Mouse (Mus musculus) kidney, embryonic 14.5 days (tissue): Measurements from ENCODE around the gene Obscn. TPM values are rescaled to one million over a fixed set of nuclear protein-coding genes. Genes with fewer than 3 reads are reported as not detected.

Source experiments
- ATAC-seq: fragments of 200-750 bp; cut with Nextera tagmentation; 2 replicates; pipeline ENCODE4 v1.8.0; 2017; ENCODE audit warnings: moderate number of reproducible peaks, mild to moderate bottlenecking, moderate TSS enrichment, moderate library complexity; ENCODE audit not compliant: low FRiP score, low TSS enrichment
- H3K27ac ChIP-seq: fragments of 300-500 bp; sonication (generic); 2 replicates; pipeline ENCODE4 v1.5.1; 2014; ENCODE audit warnings: low read depth, mild to moderate bottlenecking, low read length, moderate library complexity, mixed read lengths
- H3K27me3 ChIP-seq: fragments of 300-500 bp; sonication (generic); 2 replicates; pipeline ENCODE4 v1.6.1; 2014; ENCODE audit warnings: mild to moderate bottlenecking, low read length; ENCODE audit not compliant: control insufficient read depth, insufficient read depth
- H3K36me3 ChIP-seq: fragments of 300-500 bp; sonication (generic); 2 replicates; pipeline ENCODE4 v1.6.1; 2014; ENCODE audit warnings: low read length, mixed read lengths; ENCODE audit not compliant: control insufficient read depth, insufficient read depth
- H3K4me1 ChIP-seq: fragments of 300-500 bp; sonication (generic); 2 replicates; pipeline ENCODE4 v1.6.1; 2014; ENCODE audit warnings: low read length, mixed read lengths; ENCODE audit not compliant: control insufficient read depth, insufficient read depth
- H3K4me2 ChIP-seq: fragments of 300-500 bp; sonication (generic); replicated peaks from 2 replicates; pipeline ENCODE4 v1.6.1; 2014; ENCODE audit warnings: low read depth, mild to moderate bottlenecking, low read length
- H3K4me3 ChIP-seq: fragments of 300-500 bp; sonication (generic); 2 replicates; pipeline ENCODE4 v1.5.1; 2014; ENCODE audit warnings: mild to moderate bottlenecking, low read length
- H3K9ac ChIP-seq: fragments of 300-500 bp; sonication (generic); 2 replicates; pipeline ENCODE4 v1.6.1; 2014; ENCODE audit warnings: low read depth, mild to moderate bottlenecking, low read length, moderate library complexity
- H3K9me3 ChIP-seq: fragments of 300-500 bp; sonication (generic); 2 replicates; pipeline ENCODE4 v1.6.1; 2016; ENCODE audit warnings: low read length; ENCODE audit not compliant: control insufficient read depth
- WGBS: fragments of 180-500 bp; shearing (Covaris S2); extraction: QIAGEN DNeasy Blood & Tissue Kit; methylation state at CpG from one replicate; pipeline ENCODE4 v1.1.7; 2014; 5-methylcytosine and 5-hydroxymethylcytosine counted together
- microRNA-seq: library from miRNA; unstranded; fragments of <30 nt; microRNA quantifications from one replicate; pipeline ENCODE4, GENCODE M21; 2016
- polyA plus RNA-seq: library from polyadenylated mRNA; unstranded; fragments of >200 nt; fragmentation: Nextera tagmentation; extraction: Ambion mirVana; gene quantifications from 2 replicates; pipeline ENCODE4 v1.2.1, GENCODE M21; 2014

Obscn gene
- polyA plus RNA-seq, 1 experiment from 2014 or later, result 0.51 TPM

- 0 out of 2 replicates have a peak, but pooled peaks have one; percentile 28 for ATAC-seq
Measured at GRCm38 (mm10) chr11:58949480-58950431, 186.4 kb downstream of the Obscn start.

GRCm38 (mm10) chr11:58948542-58949479 lies 187.4 kb downstream of the Obscn start, which contains the start of gene Hist3h2ba:
Gene Hist3h2ba (plus strand): TSS chr11:58948920.
- H3K36me3 ChIP-seq, result no peaks in the 10 kb centered on the region
- peak; percentile 92 for ATAC-seq
- no peaks in the 10 kb centered on the region for H3K9me3 ChIP-seq
- 0 out of 2 replicates have a peak, but pooled peaks cover 8% of the 10 kb centered on the region for H3K4me1 ChIP-seq
- 0 out of 2 replicates have a peak, but pooled peaks cover 3% of the 10 kb centered on the region for H3K27me3 ChIP-seq
- peak within 1 kb of the TSS; percentile 94 for H3K27ac ChIP-seq
- WGBS, result under 1% methylated on average over 48 of the region's 48 CpGs
- peak within 1 kb of the TSS; percentile 44 for H3K4me3 ChIP-seq
- H3K9ac ChIP-seq, result peak within 1 kb of the TSS; percentile 63
- peak within 1 kb of the TSS; percentile 65 for H3K4me2 ChIP-seq

More at GRCm38 (mm10) chr11:58949480-58950431, 186.4 kb downstream of the Obscn start:
- H3K36me3 ChIP-seq, result no peaks in the 10 kb centered on the region
- H3K9me3 ChIP-seq, result no peaks in the 10 kb centered on the region
- peak overlapping the region; percentile 63 for H3K9ac ChIP-seq
- H3K4me1 ChIP-seq, result 0 out of 2 replicates have a peak, but pooled peaks cover 5% of the 10 kb centered on the region
- 0 out of 2 replicates have a peak, but pooled peaks cover 3% of the 10 kb centered on the region for H3K27me3 ChIP-seq
- H3K4me2 ChIP-seq, result peak overlapping the region; percentile 65
- 6% methylated on average over 20 of the region's 20 CpGs for WGBS
- peak overlapping the region; percentile 92 for H3K27ac ChIP-seq
- peak overlapping the region; percentile 44 for H3K4me3 ChIP-seq

- Histone ChIP-seq H3K9ac (peak overlapping the region; percentile 56; the same call in 1 of the 2 replicates), H3K36me3 (no peaks in the 10 kb centered on the region), H3K27me3 (0 out of 2 replicates have a peak, but pooled peaks cover 3% of the 10 kb centered on the region), H3K4me3 (peak overlapping the region; percentile 44), H3K9me3 (no peaks in the 10 kb centered on the region), H3K4me1 (0 out of 2 replicates have a peak, but pooled peaks cover 12% of the 10 kb centered on the region), H3K4me2 (peak overlapping the region; percentile 65), H3K27ac (peak overlapping the region; percentile 94)
- ATAC-seq, result no peak
- WGBS, result 18% methylated on average over 23 of the region's 23 CpGs
Measured at GRCm38 (mm10) chr11:58947798-58948528, 188.2 kb downstream of the Obscn start.

- H3K27me3 ChIP-seq, result 0 out of 2 replicates have a peak, but pooled peaks cover 3% of the 10 kb centered on the region
- H3K27ac ChIP-seq, result no peak overlapping the region
- no peak overlapping the region for H3K4me3 ChIP-seq
- no peak for ATAC-seq
- WGBS, result 85% methylated on average over 3 of the region's 3 CpGs
- no peak overlapping the region for H3K4me2 ChIP-seq
- no peak overlapping the region for H3K9ac ChIP-seq
- 0 out of 2 replicates have a peak, but pooled peaks cover 12% of the 10 kb centered on the region for H3K4me1 ChIP-seq
- no peaks in the 10 kb centered on the region for H3K9me3 ChIP-seq
- no peaks in the 10 kb centered on the region for H3K36me3 ChIP-seq
Measured at GRCm38 (mm10) chr11:58947306-58947705, 188.9 kb downstream of the Obscn start.

Small RNA genes within 50 kb of the gene (microRNA-seq; reads per million reads assigned to microRNA genes)
- not detected for gene Gm44313

Other genes with a start within 250 kb of the Obscn start
- gene Zfp39, start 232.2 kb downstream of the Obscn start, polyA plus RNA-seq, result 5.0 and 9.6 TPM in 2 replicates
- 0.09 TPM in 1 of 2 replicates, not detected in the other for gene Btnl10, start 218.5 kb downstream of the Obscn start, polyA plus RNA-seq
- 229 and 304 TPM in 2 replicates for gene Rnf187, start 197.5 kb downstream of the Obscn start, polyA plus RNA-seq
- 29.9 and 146 TPM in 2 replicates for gene Hist3h2ba, start 187.5 kb downstream of the Obscn start, polyA plus RNA-seq
- 31.8 and 32.7 TPM in 2 replicates for gene Hist3h2a, start 181.7 kb downstream of the Obscn start, polyA plus RNA-seq
- 0.63 and 0.65 TPM in 2 replicates for gene Trim17, start 181.7 kb downstream of the Obscn start, polyA plus RNA-seq
- gene Trim11, start 158.3 kb downstream of the Obscn start, polyA plus RNA-seq, result 16.7 and 19.8 TPM in 2 replicates
- 2.3 and 3.6 TPM in 2 replicates for gene Iba57, start 27.3 kb upstream of the Obscn start, polyA plus RNA-seq
- 0.11 and 0.28 TPM in 2 replicates for gene Gjc2, start 46.8 kb upstream of the Obscn start, polyA plus RNA-seq
- gene Guk1, start 55.8 kb upstream of the Obscn start, polyA plus RNA-seq, result 132 and 149 TPM in 2 replicates
- gene Mrpl55, start 66.1 kb upstream of the Obscn start, polyA plus RNA-seq, result 113 and 128 TPM in 2 replicates
- 36.9 and 41.8 TPM in 2 replicates for gene 2310033P09Rik, start 71.9 kb upstream of the Obscn start, polyA plus RNA-seq
- 544 and 644 TPM in 2 replicates for gene Arf1, start 91.9 kb upstream of the Obscn start, polyA plus RNA-seq
- gene Wnt3a, start 154.3 kb upstream of the Obscn start, polyA plus RNA-seq, result not detected in 2 replicates
- gene Wnt9a, start 170.5 kb upstream of the Obscn start, polyA plus RNA-seq, result 0.64 and 0.85 TPM in 2 replicates
- gene Prss38, start 239.3 kb upstream of the Obscn start, polyA plus RNA-seq, result not detected in 2 replicates